Mouse (Mus musculus) cerebellum, adult 11 months (tissue): ENCODE measurements around the gene Tmem259.
A peak's percentile ranks its signal among the peaks of the same experiment; 100 is the strongest.

Source experiments
- DNase-seq: peaks from one replicate; pipeline ENCODE4 v3.0.0; 2022

The Tmem259 gene

DNA sequence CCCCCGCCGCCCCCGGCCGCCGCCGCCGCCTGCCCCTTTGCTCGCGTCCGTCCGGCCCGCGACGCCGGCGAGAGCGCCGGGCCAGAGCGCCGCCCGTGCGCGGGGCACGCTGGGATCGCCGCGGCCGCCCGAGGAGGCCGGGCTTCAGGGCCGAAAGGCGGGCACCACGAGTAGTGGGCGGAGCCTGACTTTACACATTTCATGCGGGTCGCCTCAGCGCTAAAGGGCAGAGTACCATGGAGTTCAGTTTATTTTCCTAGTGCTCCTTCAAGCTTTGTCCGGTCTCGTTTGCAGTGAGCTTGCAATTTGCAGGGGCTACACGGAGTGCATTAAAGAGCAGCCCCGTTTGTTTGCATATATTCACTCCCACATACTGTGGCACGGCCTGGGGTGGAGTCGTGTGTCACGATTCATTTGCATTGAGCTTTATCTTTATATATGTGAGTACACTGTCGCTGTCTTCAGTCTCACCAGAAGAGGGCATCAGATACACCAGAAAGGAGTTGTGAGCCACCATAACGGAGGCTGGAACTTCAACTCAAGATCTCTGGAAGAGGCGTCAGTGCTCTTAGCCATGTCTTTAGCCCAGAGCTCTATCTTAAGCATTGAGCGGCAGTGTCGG lies at the start of gene Tmem259:
Tmem259 (minus strand) TSS at position 136 of the 622 bp plus-strand sequence.
- peak; percentile 83 for DNase-seq

DNA sequence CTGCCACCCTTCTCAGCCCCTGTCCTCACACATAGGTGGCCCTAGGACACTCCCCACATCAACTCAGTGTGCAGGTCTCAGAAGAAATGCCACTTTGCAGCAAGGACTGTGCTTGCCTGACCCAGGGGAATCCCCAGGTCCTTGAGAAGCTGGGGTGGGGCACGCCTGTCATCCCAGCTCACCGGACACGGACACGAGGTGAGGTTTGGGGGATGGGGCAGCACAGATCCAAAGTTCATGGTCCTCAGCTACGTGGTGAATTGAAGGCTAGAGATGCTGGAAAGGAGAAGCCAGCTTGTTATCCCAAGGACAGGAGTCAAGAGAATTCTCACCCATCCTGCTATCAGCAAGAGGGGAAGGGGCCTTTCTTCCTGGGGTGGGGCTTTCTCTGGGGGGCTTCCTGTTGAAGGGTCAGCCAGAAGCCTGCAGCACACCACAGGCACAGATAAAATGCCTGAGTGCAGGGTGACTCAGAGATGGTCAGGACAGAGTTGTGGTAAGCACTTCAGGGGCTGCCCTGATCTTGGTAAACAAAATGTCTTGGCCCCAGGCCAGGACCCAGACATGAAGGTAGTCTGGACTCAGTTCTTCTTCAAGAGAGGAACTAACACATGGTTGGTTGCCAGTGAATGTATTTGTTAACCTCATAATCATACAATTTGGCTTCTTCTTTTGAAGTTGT lies 48.8 kb upstream of the Tmem259 start:
- no peak for DNase-seq

- DNase-seq: no peak
Measured at GRCm38 (mm10) chr10:80030736-80031135, 46.6 kb upstream of the Tmem259 start.

- DNase-seq: no peak
Measured at GRCm38 (mm10) chr10:80030191-80030590, 46.1 kb upstream of the Tmem259 start.

DNA sequence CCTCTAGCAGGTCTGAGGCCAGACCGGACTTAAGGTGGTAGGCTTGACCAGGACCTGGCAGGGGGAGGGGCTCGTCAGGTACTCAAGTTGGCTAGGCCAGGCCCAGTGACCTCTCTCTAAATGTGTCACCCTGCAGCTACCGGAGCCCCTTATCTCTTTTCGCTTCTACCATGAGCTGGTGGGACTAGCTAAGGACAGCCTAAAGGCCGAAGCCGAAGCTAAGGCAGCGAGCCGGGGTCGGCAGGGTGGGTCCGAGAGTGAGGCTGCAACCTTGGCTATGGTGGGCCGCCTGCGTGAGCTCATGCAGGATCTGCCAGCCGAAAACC lies 44.4 kb upstream of the Tmem259 start:
- DNase-seq: no peak

GRCm38 (mm10) chr10:80027681-80028520 lies 43.8 kb upstream of the Tmem259 start:
- no peak for DNase-seq

DNA sequence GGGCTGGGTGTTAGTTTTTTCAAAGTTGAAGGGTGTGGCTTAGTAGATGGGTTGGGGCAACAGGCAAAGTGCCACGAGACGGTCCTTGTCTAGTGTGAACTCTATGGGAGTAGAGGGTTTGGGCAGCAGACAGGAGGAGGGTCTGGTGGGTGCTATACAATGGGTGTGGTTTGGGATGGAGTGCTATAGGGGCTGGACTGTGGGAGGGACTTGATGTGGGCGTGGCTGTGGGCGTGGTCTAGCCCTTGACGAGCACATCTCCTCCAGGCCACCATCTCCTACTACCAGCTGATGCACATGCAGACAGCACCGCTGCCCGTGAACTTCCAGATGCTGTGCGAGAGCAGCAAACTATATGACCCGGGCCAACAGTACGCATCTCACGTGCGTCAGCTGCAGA lies 41.8 kb upstream of the Tmem259 start:
- no peak for DNase-seq

DNA sequence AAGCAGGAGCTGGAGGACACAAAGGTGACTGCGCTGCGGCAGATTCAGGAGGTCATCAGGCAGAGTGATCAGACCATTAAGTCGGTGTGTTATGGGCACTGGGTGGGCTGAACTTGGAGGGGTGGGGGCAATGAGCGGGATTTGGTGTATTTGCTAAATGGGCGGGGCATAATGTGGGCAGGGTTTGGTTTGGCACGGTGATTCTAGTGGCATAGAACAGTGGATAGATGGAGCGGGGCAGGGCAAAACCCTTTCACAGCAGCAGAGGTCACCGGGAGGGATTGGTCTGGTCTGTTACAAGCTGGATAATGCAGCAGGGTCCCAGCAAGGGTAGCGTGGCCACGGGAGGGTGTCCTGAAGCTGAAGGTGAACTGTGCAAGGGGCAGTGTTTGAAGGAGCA lies 41.3 kb upstream of the Tmem259 start:
- DNase-seq: no peak

- no peak for DNase-seq
Measured at GRCm38 (mm10) chr10:80025044-80025347, 40.9 kb upstream of the Tmem259 start.

DNA sequence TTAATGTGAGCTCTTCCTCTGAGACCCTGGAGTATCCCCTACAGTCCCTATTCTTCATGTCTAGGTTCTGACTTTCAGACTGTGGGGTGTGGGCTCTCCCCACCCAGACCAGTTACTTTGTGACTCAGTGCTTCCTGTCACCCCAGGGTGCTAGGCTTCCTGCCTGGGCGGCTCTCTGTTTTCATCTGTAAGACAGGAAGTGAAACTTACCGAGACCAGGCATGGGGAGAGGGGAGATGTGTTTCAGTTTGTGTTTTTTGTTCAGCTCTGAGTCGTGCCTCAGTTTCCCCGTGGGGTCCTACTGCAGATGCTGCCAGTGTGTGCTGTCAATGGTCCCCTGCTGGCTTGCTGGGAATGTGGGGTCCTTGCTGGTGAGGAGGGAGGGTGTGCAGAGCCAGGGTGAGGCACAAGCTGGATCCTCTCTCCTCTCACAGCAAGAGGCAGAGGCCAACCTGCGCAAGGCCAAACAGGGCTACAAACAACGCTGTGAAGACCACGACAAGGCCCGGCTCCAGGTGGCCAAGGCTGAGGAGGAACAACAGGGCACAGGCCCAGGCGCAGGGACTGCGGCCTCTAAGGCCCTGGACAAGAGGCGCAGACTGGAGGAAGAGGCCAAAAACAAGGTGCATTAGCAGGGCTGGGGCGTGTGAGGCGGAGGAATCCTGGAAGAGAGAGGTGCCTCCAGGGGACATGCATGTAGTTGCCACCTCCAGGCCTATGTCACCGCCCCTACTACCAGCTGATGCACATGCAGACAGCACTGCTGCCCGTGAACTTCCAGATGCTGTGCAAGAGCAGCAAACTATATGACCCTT lies 40.3 kb upstream of the Tmem259 start:
- DNase-seq: no peak

DNA sequence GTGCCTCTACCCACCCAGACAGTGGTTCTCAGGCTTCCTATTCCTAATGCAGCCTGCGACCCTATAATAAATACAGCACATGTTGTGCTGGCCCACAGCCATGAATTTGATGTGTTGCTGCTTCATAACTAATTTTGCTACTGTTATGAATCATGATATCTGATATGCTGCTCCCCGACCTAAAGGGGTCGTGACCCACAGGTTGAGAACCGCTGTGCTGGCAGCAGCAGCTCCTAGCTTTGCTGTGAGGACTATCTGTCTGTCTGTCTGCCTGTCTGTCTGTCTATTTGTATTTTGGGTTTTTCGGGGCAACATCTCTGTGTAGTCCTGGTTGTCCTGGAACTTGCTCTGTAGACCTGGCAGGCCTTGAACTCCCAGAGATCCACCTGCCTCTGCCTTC lies 39.6 kb upstream of the Tmem259 start:
- no peak for DNase-seq

- DNase-seq: no peak
Measured at GRCm38 (mm10) chr10:80022806-80023205, 38.7 kb upstream of the Tmem259 start.

DNA sequence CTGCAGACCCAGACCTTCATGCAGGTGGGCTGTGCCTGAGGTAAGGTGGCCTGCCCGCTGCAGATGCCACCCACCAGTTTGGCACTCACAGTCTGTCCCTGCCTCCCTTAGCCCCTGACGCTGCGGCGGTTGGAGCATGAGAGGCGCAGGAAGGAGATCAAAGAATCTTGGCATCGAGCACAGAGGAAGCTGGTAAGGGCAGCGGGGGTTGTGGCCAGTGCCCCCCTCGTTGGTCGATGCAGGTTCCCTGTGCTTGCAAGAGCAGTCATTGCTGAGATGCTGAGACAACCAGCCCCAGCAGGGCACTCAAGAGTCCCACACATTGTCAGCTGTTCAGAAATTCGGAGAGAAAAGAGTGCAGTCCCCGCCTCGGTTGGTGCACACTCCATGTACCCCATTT lies 38.0 kb upstream of the Tmem259 start:
- DNase-seq: no peak

DNA sequence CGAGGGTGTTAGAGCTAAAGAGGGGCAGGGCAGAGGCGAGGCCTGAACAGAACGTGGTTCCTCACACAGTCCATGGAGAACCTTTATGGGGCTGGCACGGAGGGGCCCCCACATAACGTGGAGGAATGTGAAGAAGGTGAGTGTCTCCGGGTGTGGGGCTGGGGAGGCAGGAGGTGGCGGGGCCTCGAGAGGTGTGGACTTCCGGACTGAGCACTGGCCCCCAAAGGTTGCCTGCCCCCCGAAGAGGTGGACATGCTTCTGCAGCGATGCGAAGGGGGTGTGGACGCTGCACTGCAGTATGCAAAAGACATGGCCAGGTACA lies 37.2 kb upstream of the Tmem259 start:
- DNase-seq: no peak

- no peak for DNase-seq
Measured at GRCm38 (mm10) chr10:80020603-80021319, 36.6 kb upstream of the Tmem259 start.

- no peak for DNase-seq
Measured at GRCm38 (mm10) chr10:80020191-80020590, 36.1 kb upstream of the Tmem259 start.

DNA sequence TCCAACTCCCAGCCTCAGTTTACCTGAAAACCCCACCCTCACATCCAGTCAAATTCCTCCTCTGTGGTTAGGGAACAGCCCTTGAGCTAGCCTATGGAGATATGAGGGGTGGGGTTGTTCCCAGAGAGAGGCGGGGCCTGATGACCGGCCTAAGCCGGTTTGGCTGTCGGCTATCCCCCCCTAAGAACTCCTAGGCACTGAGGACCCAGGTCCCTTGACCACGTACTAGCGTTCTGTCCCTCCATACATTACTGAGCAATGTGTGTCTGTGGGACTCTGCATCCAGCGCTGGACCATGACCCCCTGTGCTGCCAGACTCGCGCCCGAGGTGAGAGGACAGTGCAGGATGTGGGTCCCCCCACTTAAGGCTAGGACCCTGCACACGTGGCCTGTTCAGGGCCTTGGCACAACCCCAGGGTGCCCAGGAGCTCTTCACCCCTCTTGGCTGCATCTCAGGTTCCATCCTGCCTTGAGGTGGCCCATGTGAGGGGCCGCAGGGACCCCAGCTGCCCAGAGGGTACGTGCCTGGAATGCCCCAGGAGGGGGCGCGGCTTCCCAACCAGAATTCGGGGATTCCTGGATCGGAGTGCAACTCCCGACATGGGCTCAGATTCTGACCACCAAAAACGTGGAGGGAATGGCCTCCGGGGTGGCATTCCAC lies 35.5 kb upstream of the Tmem259 start:
- no peak for DNase-seq

- DNase-seq: no peak
Measured at GRCm38 (mm10) chr10:80018739-80019297, 34.7 kb upstream of the Tmem259 start.

- DNase-seq: no peak
Measured at GRCm38 (mm10) chr10:80017771-80018170, 33.6 kb upstream of the Tmem259 start.

DNA sequence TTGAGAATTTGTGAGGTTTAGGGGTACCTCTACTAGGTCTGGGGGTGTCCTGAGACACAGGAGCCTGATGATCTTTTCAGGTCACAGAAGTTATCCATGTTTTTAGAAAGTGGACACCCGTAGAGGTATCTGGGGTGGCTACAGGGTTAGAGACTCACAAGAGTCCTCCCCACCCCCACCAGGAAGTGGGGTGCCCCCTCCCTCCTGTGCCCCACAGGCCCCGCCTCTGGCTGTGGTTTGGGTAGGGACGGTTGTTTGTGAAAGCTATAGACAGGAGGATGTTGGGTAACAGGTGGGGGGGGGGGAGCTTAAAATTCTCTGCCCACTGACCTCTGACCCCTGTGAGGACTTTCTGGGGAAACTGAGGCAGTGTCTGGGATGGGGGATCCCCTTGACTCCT lies 33.2 kb upstream of the Tmem259 start:
- DNase-seq: no peak

DNA sequence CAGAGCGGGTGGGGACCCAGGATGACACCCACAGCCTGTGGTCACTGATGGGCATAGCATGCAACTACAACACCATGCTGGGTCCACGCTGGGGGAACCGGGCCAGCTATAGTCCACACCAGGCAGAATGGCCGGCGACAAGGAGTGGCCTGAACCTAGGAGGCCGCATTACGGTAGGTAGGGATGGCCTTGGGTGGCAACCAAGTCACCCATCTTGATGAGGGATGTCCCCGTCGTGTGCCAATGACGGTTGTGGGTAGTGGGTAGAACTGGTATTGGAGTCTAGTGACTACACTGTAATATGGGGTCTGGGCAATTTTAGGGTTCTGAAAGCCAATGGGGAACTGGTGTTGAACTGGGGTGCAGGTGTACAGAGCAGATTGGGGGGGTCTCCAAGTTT lies 32.8 kb upstream of the Tmem259 start:
- DNase-seq: no peak

- DNase-seq: no peak
Measured at GRCm38 (mm10) chr10:80016511-80016910, 32.4 kb upstream of the Tmem259 start, which contains the start of gene Arhgap45. Gene Arhgap45 (plus strand): TSS chr10:80016653.
